Mouse (Mus musculus): ENCODE measurements around the gene Anapc5. TPM values are rescaled to one million over a fixed set of nuclear protein-coding genes. Genes with fewer than 3 reads are reported as not detected.
A peak's percentile ranks its signal among the peaks of the same experiment; 100 is the strongest.

Anapc5 gene
- polyA plus RNA-seq, 1 experiment from 2014 or later: 166 TPM

- H3K4me3 ChIP-seq (ENCODE audit: low read depth, low read length): no peak overlapping the region
- no peak for TF ChIP-seq EP300 (IDR thresholded peaks at IDR 0.05)
- TF ChIP-seq CTCF (IDR thresholded peaks at IDR 0.05): no peak
- H3K9ac ChIP-seq (replicated peaks; ENCODE audit: low read depth): no peak overlapping the region
These were observed 45.4 kb downstream of the Anapc5 start for GRCm38 (mm10) chr5:122775646-122776286.

GRCm38 (mm10) chr5:122774743-122775611, 46.2 kb downstream of the Anapc5 start:
- Histone ChIP-seq H3K4me1 (ENCODE audit: insufficient read depth, low read depth, low read length) (peaks cover 6% of the 10 kb centered on the region; the same call in 1 of the 2 replicates), H3K36me3 (ENCODE audit: insufficient read depth, low read length) (no peaks in the 10 kb centered on the region), H3K9ac (replicated peaks; ENCODE audit: low read depth) (no peak overlapping the region), H3K4me3 (ENCODE audit: low read depth, low read length) (no peak overlapping the region), H3K27me3 (replicated peaks; ENCODE audit: insufficient read depth, low read length) (no peaks in the 10 kb centered on the region), H3K27ac (ENCODE audit: low read length) (no peak overlapping the region), H3K4me2 (replicated peaks; ENCODE audit: low read depth, low read length) (peak overlapping the region; percentile 17; the same call in 1 of the 2 replicates), H3K9me3 (ENCODE audit: low read length) (no peaks in the 10 kb centered on the region)
- WGBS: 68% methylated on average over 26 of the region's 28 CpGs
- no peak for ATAC-seq
- no peak for TF ChIP-seq CTCF (IDR thresholded peaks at IDR 0.05)
- no peak for TF ChIP-seq EP300 (IDR thresholded peaks at IDR 0.05)
- DNase-seq (ENCODE audit: low spot score): peak; percentile 50

More at GRCm38 (mm10) chr5:122775646-122776286, 45.4 kb downstream of the Anapc5 start:
- Histone ChIP-seq H3K9me3 (ENCODE audit: low read length) (no peaks in the 10 kb centered on the region), H3K4me1 (ENCODE audit: insufficient read depth, low read depth, low read length) (peaks cover 8% of the 10 kb centered on the region; the same call in 1 of the 2 replicates), H3K27ac (ENCODE audit: low read length) (no peak overlapping the region), H3K36me3 (ENCODE audit: insufficient read depth, low read length) (no peaks in the 10 kb centered on the region), H3K4me2 (replicated peaks; ENCODE audit: low read depth, low read length) (no peak overlapping the region), H3K27me3 (replicated peaks; ENCODE audit: insufficient read depth, low read length) (no peaks in the 10 kb centered on the region)
- WGBS: 66% methylated on average over 12 of the region's 14 CpGs
- no peak for DNase-seq (ENCODE audit: low spot score)
- ATAC-seq: no peak

GRCm38 (mm10) chr5:122773756-122774155, 47.4 kb downstream of the Anapc5 start:
- H3K4me1 ChIP-seq (ENCODE audit: insufficient read depth, low read depth, low read length): peaks cover 10% of the 10 kb centered on the region; the same call in 1 of the 2 replicates
- H3K27ac ChIP-seq (ENCODE audit: low read length): no peak overlapping the region
- no peaks in the 10 kb centered on the region for H3K36me3 ChIP-seq (ENCODE audit: insufficient read depth, low read length)
- H3K4me3 ChIP-seq (ENCODE audit: low read depth, low read length): no peak overlapping the region
- H3K9me3 ChIP-seq (ENCODE audit: low read length): no peaks in the 10 kb centered on the region
- TF ChIP-seq EP300 (IDR thresholded peaks at IDR 0.05) (no peak), CTCF (IDR thresholded peaks at IDR 0.05) (no peak)
- H3K9ac ChIP-seq (replicated peaks; ENCODE audit: low read depth): no peak overlapping the region
- DNase-seq (ENCODE audit: low spot score) (no peak), ATAC-seq (no peak)
- 73% methylated on average over 11 of the region's 11 CpGs for WGBS
- no peaks in the 10 kb centered on the region for H3K27me3 ChIP-seq (replicated peaks; ENCODE audit: insufficient read depth, low read length)
- no peak overlapping the region for H3K4me2 ChIP-seq (replicated peaks; ENCODE audit: low read depth, low read length)

GRCm38 (mm10) chr5:122771428-122771827, 49.7 kb downstream of the Anapc5 start:
- no peak for DNase-seq (ENCODE audit: low spot score)
- Histone ChIP-seq H3K9ac (replicated peaks; ENCODE audit: low read depth) (no peak overlapping the region), H3K27me3 (replicated peaks; ENCODE audit: insufficient read depth, low read length) (no peaks in the 10 kb centered on the region), H3K9me3 (ENCODE audit: low read length) (no peaks in the 10 kb centered on the region), H3K27ac (ENCODE audit: low read length) (peak overlapping the region; percentile 83), H3K4me2 (replicated peaks; ENCODE audit: low read depth, low read length) (no peak overlapping the region), H3K36me3 (ENCODE audit: insufficient read depth, low read length) (no peaks in the 10 kb centered on the region), H3K4me1 (ENCODE audit: insufficient read depth, low read depth, low read length) (peaks cover 7% of the 10 kb centered on the region; the same call in 1 of the 2 replicates), H3K4me3 (ENCODE audit: low read depth, low read length) (no peak overlapping the region)
- ATAC-seq: no peak
- no peak for TF ChIP-seq EP300 (IDR thresholded peaks at IDR 0.05)
- no peak for TF ChIP-seq CTCF (IDR thresholded peaks at IDR 0.05)
- 64% methylated on average over 9 of the region's 9 CpGs for WGBS

- Histone ChIP-seq H3K27ac (ENCODE audit: low read length) (peak overlapping the region; percentile 83), H3K4me2 (replicated peaks; ENCODE audit: low read depth, low read length) (peak overlapping the region; percentile 22; the same call in 1 of the 2 replicates), H3K27me3 (replicated peaks; ENCODE audit: insufficient read depth, low read length) (no peaks in the 10 kb centered on the region), H3K36me3 (ENCODE audit: insufficient read depth, low read length) (no peaks in the 10 kb centered on the region), H3K4me3 (ENCODE audit: low read depth, low read length) (no peak overlapping the region), H3K4me1 (ENCODE audit: insufficient read depth, low read depth, low read length) (peaks cover 7% of the 10 kb centered on the region; the same call in 1 of the 2 replicates), H3K9ac (replicated peaks; ENCODE audit: low read depth) (no peak overlapping the region), H3K9me3 (ENCODE audit: low read length) (no peaks in the 10 kb centered on the region)
- WGBS: 18% methylated on average over 10 of the region's 10 CpGs
- DNase-seq (ENCODE audit: low spot score) (peak; percentile 90), ATAC-seq (peak; percentile 84)
- TF ChIP-seq CTCF (IDR thresholded peaks at IDR 0.05): no peak
- peak; percentile 58; the same call in 1 of the 2 replicates for TF ChIP-seq EP300 (IDR thresholded peaks at IDR 0.05)
These were observed 50.3 kb downstream of the Anapc5 start for GRCm38 (mm10) chr5:122770806-122771261.

GRCm38 (mm10) chr5:122770304-122770703, 50.8 kb downstream of the Anapc5 start:
- Histone ChIP-seq H3K4me2 (replicated peaks; ENCODE audit: low read depth, low read length) (peak overlapping the region; percentile 22; the same call in 1 of the 2 replicates), H3K36me3 (ENCODE audit: insufficient read depth, low read length) (no peaks in the 10 kb centered on the region), H3K4me3 (ENCODE audit: low read depth, low read length) (no peak overlapping the region), H3K27me3 (replicated peaks; ENCODE audit: insufficient read depth, low read length) (no peaks in the 10 kb centered on the region), H3K27ac (ENCODE audit: low read length) (peak overlapping the region; percentile 83), H3K9ac (replicated peaks; ENCODE audit: low read depth) (no peak overlapping the region), H3K9me3 (ENCODE audit: low read length) (no peaks in the 10 kb centered on the region), H3K4me1 (ENCODE audit: insufficient read depth, low read depth, low read length) (peaks cover 7% of the 10 kb centered on the region; the same call in 1 of the 2 replicates)
- ATAC-seq (peak; percentile 62), DNase-seq (ENCODE audit: low spot score) (no peak)
- 41% methylated on average over 7 of the region's 7 CpGs for WGBS
- TF ChIP-seq CTCF (IDR thresholded peaks at IDR 0.05) (no peak), EP300 (IDR thresholded peaks at IDR 0.05) (no peak)

Data from lung, postnatal 0 days (tissue).